Mouse (Mus musculus): ENCODE measurements around the gene Tspan5.

The Tspan5 gene

GRCm38 (mm10) chr3:138741649-138742565 is at the start of gene Tspan5:
Gene Tspan5, plus strand, starts transcription at chr3:138742195.
- peak; percentile 77 for DNase-seq (ENCODE audit: low spot score)

- no peak for DNase-seq (ENCODE audit: low spot score)
These were observed 49.7 kb upstream of the Tspan5 start for GRCm38 (mm10) chr3:138692302-138692701.

DNA sequence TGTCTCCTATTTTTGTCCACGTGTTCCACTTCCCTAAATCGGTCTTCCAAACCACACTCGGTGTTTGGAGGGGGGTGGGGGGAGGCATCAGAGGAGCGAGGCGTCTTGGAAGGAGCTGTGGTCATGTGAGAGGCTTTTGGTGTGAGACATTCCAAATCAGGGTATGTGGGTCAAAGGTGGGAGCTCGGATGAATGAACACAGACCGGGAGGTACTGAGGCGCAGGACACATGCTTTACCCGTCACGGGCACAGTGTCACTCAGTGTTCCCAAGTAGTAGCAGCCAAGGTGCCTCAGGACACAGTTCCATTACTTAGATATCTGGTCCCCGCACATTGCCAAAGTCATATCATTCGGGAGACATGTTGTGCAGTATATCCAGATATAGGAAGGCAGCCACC is 38.6 kb upstream of the Tspan5 start:
- no peak for DNase-seq (ENCODE audit: low spot score)

DNA sequence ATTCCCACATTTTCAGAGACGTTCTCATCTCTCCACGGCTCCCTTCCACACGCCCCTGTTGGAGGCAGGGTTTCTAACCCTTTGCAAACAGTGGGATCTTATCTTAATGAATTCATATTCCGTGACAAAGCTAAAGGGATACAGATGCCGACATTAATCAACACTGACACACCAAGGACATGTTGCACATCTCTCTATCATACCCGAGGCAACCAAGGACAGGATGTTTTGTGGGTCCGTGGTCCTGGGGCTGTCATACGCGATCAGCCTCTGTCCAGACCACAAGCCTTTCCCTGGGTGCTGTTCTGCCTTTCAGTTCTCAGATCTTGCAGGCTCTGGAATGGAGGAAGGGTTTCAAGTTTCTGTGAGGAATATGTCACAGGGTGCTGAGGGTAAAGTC is 37.5 kb upstream of the Tspan5 start:
- DNase-seq (ENCODE audit: low spot score): no peak

- no peak for DNase-seq (ENCODE audit: low spot score)
These were observed 36.1 kb upstream of the Tspan5 start for GRCm38 (mm10) chr3:138705875-138706274.

DNA sequence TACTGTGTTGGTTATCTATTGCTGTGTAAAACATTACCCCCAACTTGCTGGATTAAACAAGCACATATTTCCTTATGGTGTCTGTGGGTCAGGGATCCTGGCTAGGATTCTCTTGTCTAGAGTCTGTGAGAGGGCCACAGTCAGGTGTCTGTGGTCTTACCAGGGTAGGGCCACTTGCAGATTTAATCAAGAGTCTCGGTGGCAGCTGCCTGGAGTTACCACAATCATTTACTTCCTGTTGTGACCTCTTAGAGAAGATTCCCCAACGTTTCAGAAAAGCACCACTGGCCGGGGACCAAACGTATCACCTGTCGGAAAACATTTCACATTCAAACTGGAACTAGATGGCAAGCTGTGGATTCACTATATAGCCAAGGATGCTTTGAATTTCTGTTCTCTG is 32.8 kb upstream of the Tspan5 start:
- no peak for DNase-seq (ENCODE audit: low spot score)

DNA sequence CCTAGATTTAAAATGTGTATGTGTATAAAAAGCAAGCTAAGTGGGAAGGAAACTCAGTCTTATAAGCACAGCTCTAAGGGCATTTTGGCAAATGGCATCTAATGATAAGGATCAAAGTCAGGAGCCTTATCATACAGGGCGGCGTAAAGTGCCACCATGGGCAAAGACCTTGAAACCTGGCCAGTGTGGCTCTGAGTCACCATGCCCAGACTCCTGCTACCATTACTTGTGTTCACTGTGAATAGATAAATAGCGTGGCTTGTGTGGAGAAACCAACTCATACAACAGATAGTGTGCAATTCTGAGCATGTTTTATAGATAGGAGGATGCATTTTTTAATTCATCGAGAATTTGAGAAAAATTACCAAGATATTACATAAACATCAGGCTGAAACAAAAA is 30.0 kb upstream of the Tspan5 start:
- no peak for DNase-seq (ENCODE audit: low spot score)

- DNase-seq (ENCODE audit: low spot score): no peak
These were observed 29.4 kb upstream of the Tspan5 start for GRCm38 (mm10) chr3:138712452-138713140.

- no peak for DNase-seq (ENCODE audit: low spot score)
These were observed 28.9 kb upstream of the Tspan5 start for GRCm38 (mm10) chr3:138713141-138713540.

GRCm38 (mm10) chr3:138714788-138715187 is 27.2 kb upstream of the Tspan5 start:
- DNase-seq (ENCODE audit: low spot score): no peak

DNA sequence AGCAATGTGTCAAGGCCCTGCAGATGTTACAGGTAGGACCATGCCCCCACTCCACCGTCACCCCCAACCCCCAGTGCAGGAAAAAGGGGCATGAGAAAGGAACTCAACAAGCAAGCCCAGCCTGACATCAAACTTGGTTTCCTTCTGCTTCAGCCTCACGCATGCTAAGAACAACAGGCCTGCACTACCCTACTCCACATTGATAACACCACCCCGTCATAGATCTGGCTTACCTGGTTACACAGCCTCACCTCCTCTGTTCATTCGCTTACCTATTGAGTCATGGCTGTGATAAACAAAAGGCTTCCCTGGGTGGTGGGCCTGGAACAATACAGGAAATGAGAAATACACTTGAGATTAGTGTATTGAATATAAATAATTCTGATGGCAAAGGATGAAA is 26.8 kb upstream of the Tspan5 start:
- DNase-seq (ENCODE audit: low spot score): no peak

DNA sequence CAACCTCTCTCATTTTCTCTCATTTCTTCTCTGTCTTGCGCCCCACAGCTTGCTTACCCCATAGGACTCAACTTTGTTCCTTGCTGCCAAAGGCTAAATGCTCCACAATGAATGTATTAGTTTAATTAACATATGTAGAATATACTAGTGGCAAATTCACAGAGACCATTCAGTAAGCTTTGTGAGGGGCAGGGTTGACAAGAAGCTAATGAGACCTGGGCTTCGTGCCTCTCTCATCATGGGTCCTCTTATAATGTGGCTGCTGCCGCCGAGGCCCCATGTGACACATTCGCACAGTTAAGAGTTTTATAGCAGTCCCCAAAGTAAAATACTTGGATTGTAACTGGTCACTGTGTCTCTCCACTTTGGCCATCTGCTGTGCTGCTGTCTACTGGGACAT is 25.0 kb upstream of the Tspan5 start:
- DNase-seq (ENCODE audit: low spot score): no peak

DNA sequence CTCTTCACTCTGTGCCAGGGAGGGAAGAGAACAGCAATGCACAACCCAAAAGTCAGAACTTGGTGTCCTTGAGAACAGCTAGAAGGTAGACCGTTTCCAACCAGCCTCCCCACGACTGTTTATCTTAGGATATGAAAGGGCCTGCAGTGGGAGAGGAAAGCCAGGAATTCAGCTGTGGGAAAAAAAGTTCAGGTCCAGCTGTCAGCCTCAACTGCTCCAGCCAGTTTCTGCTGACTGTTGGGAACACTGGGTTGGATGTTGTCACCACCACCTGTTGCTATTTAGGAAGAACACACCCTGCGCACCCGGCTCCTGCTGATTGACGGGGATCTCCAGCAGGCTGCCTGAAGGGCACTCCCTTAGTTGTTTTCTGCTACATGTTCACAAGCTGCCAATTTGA is 19.8 kb upstream of the Tspan5 start:
- no peak for DNase-seq (ENCODE audit: low spot score)

DNA sequence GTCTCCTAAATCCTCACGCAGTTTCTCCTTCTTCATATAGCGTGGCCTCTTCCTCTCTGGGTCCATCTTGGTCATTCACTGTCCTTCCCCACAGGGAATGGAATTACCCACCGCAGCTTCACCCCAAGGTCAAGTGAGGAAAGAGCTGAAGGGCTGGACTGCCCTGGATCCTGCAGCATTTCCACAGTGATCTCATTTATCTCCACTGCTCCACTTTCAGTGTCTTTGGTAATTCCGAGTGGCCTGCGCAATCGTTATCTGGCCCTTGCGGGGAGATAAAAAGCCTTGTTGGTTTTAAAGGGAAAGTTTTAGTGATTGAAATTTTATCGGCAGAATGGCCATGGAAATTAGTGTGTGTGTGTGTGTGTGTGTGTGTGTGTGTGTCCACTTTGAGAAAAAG is 14.4 kb upstream of the Tspan5 start:
- DNase-seq (ENCODE audit: low spot score): no peak

GRCm38 (mm10) chr3:138728840-138729239 is 13.2 kb upstream of the Tspan5 start:
- DNase-seq (ENCODE audit: low spot score): no peak

DNA sequence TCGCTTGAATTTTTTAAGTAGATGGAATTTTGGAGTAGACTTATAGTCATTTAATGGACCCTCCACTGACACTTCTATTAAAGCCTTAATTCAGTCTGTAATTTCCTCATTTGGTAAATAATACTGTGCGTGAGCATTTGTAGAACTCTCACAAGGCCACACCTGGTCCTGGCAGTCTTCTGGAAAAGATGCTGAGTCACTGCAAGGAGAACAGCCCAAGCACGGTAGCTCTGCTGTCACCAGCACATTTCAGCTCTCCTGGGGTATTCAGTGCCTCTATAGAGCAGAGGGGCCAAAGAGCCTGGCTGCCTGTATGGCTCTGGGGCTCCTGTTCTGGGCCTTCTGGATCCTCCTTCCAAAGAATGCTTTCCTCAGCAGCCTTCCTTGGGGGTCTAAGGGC is 11.2 kb upstream of the Tspan5 start:
- DNase-seq (ENCODE audit: low spot score): no peak

DNA sequence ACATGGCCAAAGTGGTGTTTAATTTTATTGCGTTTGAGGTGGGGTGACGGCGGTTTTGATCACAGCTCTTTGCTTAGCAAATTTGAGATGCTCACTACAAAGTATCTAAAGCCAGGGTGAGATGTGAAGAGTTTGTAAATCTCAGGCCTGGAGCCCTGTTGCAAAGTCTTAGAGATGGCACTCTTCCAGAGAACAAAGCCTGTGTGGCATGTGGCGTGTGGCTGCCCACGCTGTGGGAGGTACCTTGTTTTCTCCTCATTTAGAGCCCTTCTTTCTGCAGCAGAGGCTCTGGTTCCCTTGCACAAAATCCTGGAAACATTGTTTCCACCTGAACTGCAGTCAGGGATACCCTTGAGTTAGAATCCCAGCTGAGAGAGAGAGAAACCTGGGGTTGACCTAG is 6.2 kb upstream of the Tspan5 start:
- no peak for DNase-seq (ENCODE audit: low spot score)

- DNase-seq (ENCODE audit: low spot score): no peak
These were observed 2.8 kb upstream of the Tspan5 start for GRCm38 (mm10) chr3:138739150-138739700.

DNA sequence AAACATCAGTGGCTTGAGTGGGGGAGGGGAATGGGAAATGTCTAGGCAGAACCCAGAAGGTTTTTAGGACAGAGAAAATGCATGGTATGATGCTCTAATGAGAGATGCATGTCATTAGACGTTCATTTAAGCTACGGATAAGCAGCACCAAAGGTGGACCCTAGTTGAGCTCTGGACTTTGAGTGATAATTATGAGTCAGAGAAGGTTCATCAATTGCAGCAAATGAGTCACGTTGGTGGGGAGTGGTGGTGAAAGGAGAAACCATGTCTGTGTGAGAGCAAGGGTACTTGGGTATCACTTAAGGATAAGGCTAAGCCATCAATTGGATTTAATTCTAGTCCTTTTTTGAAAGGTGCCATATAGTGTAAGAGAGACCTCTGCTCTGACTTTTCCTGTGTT is 1.7 kb upstream of the Tspan5 start:
- no peak for DNase-seq (ENCODE audit: low spot score)

GRCm38 (mm10) chr3:138740843-138741540 is 1.0 kb upstream of the Tspan5 start:
- no peak for DNase-seq (ENCODE audit: low spot score)

DNA sequence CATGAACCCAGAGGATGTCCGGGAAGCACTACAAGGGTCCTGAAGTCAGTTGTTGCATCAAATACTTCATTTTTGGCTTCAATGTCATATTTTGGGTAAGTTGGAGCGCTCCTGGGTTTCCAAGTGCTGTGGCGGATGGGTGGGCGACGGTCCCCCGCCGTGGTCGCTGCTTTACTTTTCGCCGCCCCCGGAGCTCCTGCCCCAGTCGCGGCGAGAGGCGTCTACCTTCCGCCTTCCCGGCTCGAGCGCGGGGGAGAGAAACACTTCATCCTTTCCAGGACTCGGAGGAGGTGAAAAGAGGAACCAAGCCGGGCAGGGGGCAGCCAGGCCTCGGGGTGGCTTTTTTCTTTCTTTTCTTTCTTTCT is 553 bp downstream of the Tspan5 start:
- DNase-seq (ENCODE audit: low spot score): peak; percentile 31

DNA sequence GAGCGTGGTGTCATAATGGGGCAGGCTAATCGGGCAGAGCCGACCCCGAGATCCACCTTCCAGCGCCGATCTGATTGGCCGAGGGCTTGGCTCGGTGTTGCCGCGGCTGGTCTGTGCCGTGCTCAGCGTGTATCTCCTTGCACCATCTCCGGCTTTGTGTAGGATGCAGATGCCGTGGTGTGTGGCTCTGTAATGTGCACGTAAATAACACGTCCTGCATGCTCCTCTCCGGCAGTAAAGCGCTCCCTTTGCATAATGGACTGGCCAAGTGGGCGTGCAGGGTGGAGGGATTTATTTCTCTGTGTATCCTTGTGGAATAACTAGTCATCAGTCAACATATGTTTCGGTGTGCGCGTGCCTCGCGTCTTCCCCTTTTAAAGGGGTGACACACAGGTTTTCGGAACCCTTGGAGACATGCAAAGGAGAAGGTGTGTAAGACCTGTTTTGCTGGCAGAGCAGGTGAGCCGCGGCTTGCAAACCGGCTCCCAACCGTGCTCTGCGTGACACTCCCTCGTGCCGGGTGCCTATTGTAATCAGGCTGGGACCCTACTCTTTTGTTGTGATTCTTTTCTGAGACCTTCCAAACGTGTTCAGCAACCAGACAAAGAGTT is 1.2 kb downstream of the Tspan5 start:
- DNase-seq (ENCODE audit: low spot score): peak; percentile 67

Data from urinary bladder, postnatal 14 days (tissue).